Mouse (Mus musculus) B cell, adult 67 days (primary cell): ENCODE results near the gene Tnf. TPM values are rescaled to one million over a fixed set of nuclear protein-coding genes. Genes with fewer than 3 reads are reported as not detected.

Source experiments
- total RNA-seq, 2 experiments: library from RNA; stranded (reverse); gene quantifications; 4 replicates each; pipeline ENCODE4 v1.2.4; 2023

The Tnf gene
- total RNA-seq, result 10 to 100 TPM in 1 of 2 experiments, 1 to 10 TPM in 1; 9.6 to 14.5 TPM

DNA sequence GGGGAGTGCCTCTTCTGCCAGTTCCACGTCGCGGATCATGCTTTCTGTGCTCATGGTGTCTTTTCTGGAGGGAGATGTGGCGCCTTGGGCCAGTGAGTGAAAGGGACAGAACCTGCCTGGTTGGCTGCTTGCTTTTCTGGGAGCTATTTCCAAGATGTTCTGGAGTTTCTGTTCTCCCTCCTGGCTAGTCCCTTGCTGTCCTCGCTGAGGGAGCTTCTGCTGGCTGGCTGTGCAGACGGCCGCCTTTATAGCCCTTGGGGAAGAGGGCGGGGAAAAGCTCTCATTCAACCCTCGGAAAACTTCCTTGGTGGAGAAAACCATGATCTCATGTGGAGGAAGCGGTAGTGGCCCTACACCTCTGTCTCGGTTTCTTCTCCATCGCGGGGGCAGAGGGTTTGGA is at the start of gene Tnf:
Gene Tnf (minus strand): TSS at position 221 of the 400 bp plus-strand sequence.

DNA sequence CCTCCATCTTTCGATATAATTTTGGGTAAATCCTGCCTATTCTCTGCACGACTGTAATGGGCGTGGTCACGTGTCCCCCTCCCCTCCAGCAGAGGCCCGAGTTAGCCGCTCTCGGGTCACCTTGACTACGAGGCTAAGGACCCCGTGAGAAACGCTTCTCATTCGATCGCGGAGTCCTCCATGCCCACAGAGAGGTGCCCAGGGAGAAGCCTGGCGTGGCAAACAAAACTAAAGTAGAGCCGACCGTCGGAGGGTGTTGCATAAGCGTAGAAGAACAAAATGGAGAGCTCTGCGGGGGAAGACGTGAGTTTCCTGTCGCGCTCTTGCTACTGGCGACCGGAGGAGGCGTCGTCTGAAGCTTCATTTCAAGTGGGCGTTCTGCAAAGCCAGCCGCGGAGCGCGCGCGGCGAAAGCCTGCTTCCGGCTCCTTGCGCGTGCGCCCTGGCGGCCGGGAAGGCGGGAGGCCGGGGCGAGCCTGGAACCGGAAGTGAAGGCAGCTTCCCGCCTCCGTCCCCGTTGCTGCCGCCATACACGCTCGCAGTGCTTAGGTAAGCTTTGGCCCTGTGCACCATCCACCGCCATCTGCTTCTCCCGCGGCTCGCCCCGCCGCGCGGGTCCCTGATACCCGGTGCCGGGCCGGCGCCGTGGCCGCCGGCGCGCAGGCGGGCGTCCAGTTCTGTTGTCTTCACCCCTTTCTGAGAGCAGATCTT is 39.7 kb upstream of the Tnf start, which contains the start of gene Ddx39b:
Gene Ddx39b (plus strand): TSS at position 442 of the 710 bp plus-strand sequence.

DNA sequence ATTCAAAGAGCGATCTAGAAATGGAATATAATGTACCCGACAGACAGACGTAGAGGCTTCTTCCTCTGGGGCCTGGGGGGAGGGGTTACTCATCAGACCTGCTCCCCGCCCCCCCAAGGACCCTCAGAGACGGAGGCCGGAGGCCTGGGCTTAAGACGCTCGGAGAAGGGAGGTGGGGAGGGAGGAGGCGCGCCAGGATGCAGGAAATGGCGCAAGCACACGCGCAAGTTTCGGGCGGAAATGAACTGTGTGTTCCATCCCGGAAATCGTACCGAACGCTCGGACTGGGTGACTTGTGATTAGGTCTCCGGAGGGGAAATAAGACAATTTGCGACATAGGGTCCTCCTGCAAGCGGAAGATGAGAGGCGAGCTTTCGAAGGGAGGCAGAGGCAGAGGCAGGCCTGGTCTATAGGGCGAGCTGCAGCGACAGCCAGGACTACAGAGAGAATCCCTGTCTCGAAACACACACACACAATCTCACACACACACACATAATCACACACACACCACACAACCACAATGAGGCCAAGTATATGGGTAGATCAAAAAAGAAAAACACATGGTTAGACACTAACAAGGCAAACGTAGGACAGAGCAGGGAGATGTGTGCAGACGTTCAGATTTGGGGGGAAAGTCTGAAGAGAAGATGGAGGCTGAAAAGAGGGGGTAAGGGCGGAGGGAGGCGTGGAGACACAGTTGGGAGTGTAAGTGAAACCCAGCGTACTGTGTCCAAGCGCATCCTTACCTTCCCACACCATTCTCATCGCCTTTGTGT is 34.0 kb upstream of the Tnf start, which contains the start of gene Nfkbil1:
Gene Nfkbil1 (minus strand): TSS at position 179 of the 776 bp plus-strand sequence.

DNA sequence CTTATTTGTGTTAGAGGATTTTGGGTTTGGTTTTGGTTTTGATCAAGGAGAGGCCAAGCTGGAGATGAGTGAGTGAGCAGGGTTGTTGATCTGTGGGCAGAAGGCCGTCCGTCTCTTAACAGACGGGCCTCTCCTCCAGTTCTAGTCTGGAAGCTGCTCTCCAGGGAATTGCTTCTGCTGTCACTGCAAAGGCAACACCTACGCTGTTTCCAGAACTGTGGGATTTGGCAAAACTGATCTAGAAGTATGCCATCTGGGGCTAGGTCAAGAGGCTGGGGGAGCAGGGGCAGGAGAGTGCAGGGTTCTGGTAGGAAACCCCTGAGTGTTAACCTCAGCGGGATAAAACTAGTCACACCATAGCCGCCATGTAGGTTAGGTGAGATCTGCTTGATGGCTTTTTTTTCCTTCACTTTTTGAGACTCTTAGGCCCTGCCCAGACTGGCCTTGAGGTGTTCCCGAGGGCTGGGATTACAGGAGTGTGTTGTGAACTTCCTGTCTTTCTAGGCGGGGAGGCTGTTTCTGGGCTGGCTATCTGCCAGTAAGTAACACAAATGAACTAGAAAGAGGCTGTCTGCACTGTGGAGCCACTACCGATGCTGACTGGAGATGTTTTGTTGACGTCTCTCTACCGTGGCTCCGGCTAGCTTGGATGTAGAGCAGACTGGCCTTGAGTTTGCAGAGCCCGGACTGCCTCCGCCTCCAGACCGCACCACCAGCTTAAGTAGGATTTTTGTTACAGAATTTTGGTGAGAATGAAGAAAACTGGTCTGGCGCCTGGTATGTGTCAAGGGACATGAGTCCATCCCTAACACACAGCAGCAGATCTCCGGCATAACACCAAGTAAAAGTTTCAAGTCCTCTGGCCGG is 31.5 kb upstream of the Tnf start, which contains the start of gene Atp6v1g2:
Gene Atp6v1g2 (plus strand): TSS at position 547 of the 867 bp plus-strand sequence.

DNA sequence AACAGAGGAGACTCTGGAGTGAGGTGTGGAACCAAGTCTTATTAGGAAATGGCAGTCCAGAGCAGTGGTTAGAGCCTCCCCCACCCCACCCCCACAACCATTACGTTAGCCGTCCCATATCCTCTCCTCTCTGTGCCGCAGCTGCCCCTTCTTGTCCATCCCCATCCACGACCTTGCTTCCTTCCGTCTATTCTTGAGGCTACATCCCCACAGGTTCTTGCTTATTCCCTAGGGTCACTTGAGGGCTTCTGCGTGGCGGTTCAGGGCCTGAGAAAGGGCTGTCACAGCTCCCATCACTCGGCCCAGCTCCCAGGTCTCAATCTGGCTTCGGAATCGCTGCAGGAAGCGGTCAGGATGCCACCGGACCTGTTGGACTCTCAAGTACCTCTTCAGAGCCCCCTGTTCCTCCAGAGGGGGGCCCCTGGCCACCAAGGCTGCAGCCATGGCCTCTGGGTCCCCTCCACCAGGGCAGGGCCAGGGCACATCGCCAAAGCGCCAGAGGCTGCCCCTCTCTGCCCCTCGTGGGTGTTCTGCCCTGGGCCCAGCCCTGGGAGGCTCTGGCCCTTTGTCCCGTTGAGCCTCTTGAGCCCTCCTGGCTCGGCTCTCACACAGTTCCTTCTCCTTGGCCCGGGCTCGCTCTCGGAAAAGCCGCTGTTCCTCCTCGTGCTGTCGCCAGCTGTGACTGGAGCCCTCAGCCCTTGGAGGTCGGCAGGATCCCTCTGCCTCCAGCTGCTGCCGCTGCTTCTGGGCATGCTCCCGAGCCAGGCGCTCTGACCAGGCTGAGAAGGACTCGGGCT is 18.5 kb upstream of the Tnf start, which contains the start of gene Gm16181:
Gene Gm16181 (plus strand): TSS at position 679 of the 797 bp plus-strand sequence.

DNA sequence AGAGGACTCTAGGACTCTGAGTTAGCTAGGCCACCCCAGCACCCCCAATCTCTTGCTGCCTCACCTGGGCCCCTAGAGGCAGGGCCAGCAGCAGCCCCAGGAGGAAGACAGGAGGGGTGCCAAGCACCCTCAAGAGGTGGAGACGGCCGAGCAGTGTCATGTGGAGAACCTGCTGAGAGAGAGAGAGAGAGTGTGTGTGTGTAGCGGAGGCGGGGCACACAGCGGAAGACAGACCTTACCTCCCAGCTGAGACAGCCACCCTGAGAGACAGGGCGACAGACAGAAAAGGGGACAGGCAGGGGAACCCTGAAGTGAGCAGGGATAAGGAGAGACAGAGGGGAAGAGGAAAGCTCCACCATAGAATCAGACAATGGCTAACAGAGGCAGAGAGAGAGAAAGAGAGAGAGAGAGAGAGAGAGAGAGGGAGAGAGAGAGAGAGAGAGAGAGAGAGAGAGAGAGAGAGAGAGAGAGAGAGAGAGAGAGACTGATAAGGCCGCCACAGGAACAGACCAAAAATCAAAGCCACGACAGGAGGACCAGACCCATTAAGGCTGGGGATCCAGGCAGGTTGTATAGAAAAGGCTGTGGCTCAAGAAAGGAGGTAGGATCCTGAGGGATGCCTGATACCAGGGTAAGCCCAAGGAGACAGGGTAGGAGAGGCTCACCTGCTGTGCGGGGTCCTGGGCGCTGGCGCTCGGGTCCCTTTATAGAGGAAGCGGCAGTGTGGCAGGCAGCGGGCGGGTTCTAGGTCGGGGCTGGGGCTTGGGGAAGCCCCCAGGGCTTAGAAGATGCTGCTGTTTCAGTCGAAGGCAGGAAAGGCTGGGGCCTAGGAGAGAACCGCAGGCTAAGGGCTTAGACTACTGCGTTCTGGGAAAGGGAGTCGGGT is 2.9 kb upstream of the Tnf start, which contains the start of gene Lta:
Gene Lta (minus strand): TSS at position 858 of the 886 bp plus-strand sequence.

DNA sequence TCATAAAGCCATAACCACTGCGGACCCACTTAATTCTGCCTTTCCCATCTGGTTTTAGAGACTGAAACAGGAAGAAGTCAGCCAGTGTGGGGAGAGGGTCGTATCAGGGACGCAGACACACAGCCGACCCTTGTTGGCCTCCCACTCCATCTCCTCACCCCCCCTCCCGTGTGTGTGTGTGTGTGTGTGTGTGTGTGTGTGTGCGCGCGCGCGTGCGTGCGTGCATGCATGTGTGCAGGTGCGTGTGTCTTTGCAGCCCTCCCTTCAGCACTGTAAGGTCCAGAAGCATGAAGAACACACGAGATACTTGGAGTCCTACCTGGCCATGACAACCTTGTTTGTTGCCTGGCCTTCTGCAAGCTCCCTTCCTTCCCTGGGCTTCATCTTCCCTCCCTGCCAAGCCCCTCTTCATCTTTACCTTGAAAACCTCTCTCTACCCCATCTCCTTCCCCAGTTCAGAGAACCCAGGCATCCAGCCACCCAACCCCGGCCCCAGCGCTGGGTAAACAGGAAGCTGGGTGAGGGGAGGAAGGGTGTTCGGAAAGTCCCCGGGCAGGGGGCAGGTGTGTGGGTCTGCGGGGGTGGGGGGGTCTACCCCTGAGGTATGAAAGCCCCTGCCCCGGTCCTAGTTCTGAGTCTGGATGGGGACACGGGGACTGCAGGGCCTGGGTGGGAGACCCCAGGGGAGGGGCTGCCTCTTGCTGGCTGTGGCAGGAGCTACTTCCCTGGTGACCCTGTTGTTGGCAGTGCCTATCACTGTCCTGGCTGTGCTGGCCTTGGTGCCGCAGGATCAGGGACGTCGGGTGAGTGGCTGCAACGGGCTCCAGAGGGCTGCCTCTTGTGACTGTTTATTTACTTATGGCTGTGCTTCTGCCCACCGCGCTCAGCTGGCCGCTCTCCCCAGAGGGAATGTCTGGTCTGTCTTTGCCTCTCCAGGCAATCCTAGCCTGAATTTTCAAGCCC is 7.6 kb downstream of the Tnf start, which contains the start of gene Ltb:
Gene Ltb (plus strand): TSS at position 559 of the 963 bp plus-strand sequence.

DNA sequence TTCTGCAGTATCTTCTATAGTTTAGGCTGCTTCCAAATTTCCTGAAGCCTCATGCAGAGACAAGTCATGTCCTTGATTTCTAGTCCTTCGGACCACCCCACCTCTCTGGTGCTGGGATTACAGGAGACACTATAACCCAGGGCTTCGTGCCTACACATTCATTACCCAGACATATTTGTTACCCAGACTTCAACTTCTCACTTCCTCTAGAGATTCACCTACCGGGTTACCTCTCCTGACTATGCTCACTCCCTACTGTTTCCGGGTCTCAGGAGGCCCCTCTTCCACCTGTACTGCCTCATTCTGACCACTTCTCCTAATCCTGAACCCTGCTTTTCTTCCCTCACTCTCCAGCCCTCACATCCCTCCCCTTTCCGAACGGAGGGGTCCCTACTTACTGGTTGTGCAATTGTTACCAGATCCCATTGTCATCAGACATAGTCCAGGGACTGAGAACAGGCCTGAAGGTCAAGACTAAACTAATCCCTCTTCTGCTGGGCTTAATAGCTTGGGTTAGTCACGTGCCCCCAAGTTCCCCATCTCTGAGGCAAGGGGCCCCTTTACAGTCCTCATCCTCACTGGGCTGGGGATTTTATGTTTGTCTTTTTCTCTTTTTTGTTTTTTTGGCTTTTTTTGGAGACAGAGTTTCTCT is 13.7 kb downstream of the Tnf start, which contains the start of gene Lst1:
Gene Lst1 (minus strand): TSS at position 481 of the 652 bp plus-strand sequence.

DNA sequence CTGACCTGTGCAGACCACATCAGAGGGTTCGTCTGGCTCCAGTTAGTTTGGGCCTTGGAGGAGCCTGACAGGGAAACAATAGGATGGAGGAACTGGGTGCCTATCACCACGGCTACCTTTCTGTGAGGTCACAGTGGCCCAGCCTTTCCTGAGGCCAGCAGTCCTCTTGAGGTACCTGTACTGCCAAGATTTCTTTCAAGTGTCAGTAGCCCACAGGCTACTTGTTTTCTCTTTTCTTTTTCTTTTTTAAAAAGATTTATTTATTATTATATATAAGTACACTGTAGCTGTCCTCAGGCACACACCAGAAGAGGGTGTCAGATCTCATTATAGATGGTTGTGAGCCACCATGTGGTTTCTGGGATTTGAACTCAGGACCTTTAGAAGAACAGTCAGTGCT is 25.8 kb downstream of the Tnf start, which contains the start of gene Aif1:
Gene Aif1 (minus strand): TSS at position 101 of the 400 bp plus-strand sequence.

DNA sequence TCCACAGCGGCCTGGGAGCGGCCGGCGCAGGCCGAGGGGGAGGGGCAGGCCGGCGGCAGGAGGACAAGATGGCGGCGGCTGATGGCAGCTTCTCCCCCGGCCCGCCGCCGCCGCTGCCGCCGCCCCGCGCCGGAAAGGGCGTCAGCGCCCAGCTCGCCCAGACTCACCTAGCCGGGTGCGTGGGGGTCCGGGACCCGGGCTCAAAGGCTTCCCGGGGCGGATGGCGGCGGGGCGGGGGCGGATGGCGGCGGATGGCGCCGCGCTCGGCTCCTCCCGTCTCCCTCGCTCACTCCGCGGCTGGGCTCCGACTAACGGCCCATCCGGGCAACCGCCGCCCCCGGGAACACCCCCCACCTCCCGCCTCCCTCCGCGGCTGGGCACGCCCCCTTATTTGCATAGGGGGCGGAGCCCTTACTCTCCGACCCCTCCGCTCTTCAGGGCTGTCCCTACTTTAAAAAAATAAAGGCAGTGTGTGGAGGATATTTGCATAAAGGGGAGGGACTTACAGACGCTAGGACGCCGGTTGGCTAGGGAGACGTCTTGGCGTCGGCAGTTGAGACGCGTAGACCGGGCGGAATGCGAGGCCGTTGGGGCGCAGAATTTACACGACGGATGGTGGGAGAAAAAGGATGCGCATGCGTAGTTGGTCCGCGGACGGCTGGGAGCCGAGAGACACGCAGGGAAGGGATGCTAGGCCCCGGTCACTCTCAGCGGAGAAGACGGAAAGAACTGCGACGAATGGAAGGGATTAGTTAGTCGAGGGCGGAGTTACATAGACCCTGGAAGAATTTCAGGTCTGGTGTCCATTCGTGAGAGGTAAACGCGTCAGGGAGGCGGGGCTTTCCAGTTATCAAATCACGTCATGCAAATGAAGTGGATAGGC is 37.0 kb downstream of the Tnf start, which contains the start of gene Prrc2a:
Gene Prrc2a (minus strand): TSS at position 330 of the 883 bp plus-strand sequence.

Other genes with a start within 250 kb of the Tnf start
- gene Hspa1b, start 242.8 kb downstream of the Tnf start, total RNA-seq, result 100 to 1,000 TPM in 1 of 2 experiments, 1 to 10 TPM in 1; 9.1 to 108 TPM
- gene Gm20481, start 232.1 kb downstream of the Tnf start, total RNA-seq, result not detected
- 10 to 100 TPM in 1 of 2 experiments, 1 to 10 TPM in 1; 3.8 to 37.9 TPM for gene Hspa1a, start 229.9 kb downstream of the Tnf start, total RNA-seq
- gene Hspa1l, start 229.3 kb downstream of the Tnf start, total RNA-seq, result not detected
- 10 to 100 TPM; 32.1 to 32.7 TPM for gene Lsm2, start 220.1 kb downstream of the Tnf start, total RNA-seq
- 100 to 1,000 TPM; 290 to 310 TPM for gene Vars, start 201.0 kb downstream of the Tnf start, total RNA-seq
- gene Vwa7, start 185.4 kb downstream of the Tnf start, total RNA-seq, result under 1 TPM; 0.50 to 0.75 TPM
- gene Sapcd1, start 174.0 kb downstream of the Tnf start, total RNA-seq, result 1 to 10 TPM; 4.8 to 5.7 TPM
- gene Msh5, start 155.3 kb downstream of the Tnf start, total RNA-seq, result 10 to 100 TPM in 1 of 2 experiments, 1 to 10 TPM in 1; 9.7 to 13.8 TPM
- gene Clic1, start 152.0 kb downstream of the Tnf start, total RNA-seq, result 100 to 1,000 TPM; 210 to 218 TPM
- gene Ddah2, start 143.0 kb downstream of the Tnf start, total RNA-seq, result 1 to 10 TPM; 3.4 to 5.2 TPM
- gene Ly6g6c, start 136.6 kb downstream of the Tnf start, total RNA-seq, result not detected
- not detected for gene Mpig6b, start 135.8 kb downstream of the Tnf start, total RNA-seq
- gene Ly6g6e, start 125.1 kb downstream of the Tnf start, total RNA-seq, result not detected
- not detected for gene Ly6g6d, start 123.9 kb downstream of the Tnf start, total RNA-seq
- gene Ly6g6f, start 116.4 kb downstream of the Tnf start, total RNA-seq, result not detected
- 10 to 100 TPM; 71.6 to 74.8 TPM for gene Abhd16a, start 112.7 kb downstream of the Tnf start, total RNA-seq
- not detected for gene Ly6g5c, start 93.7 kb downstream of the Tnf start, total RNA-seq
- 1 to 10 TPM; 1.5 to 1.7 TPM for gene Ly6g5b, start 86.6 kb downstream of the Tnf start, total RNA-seq
- 10 to 100 TPM; 31.1 to 34.0 TPM for gene Gpank1, start 80.6 kb downstream of the Tnf start, total RNA-seq
- 100 to 1,000 TPM; 126 to 147 TPM for gene Csnk2b, start 80.0 kb downstream of the Tnf start, total RNA-seq
- gene D17H6S53E, start 75.6 kb downstream of the Tnf start, total RNA-seq, result 10 to 100 TPM; 16.6 to 25.1 TPM
- gene Apom, start 70.0 kb downstream of the Tnf start, total RNA-seq, result under 1 TPM; 0.56 to 0.93 TPM
- 100 to 1,000 TPM; 412 to 463 TPM for gene Bag6, start 66.8 kb downstream of the Tnf start, total RNA-seq
- gene Prrc2a, start 37.1 kb downstream of the Tnf start, total RNA-seq, result 100 to 1,000 TPM; 364 to 379 TPM
- 1 to 10 TPM; 1.7 to 5.1 TPM for gene Aif1, start 25.9 kb downstream of the Tnf start, total RNA-seq
- gene Lst1, start 13.6 kb downstream of the Tnf start, total RNA-seq, result 10 to 100 TPM; 32.6 to 54.4 TPM
- 100 to 1,000 TPM; 669 to 686 TPM for gene Ltb, start 7.6 kb downstream of the Tnf start, total RNA-seq
- gene Lta, start 3.3 kb upstream of the Tnf start, total RNA-seq, result 10 to 100 TPM; 45.0 to 61.0 TPM
- not detected for gene Gm16181, start 18.8 kb upstream of the Tnf start, total RNA-seq
- 1 to 10 TPM; 1.2 to 2.9 TPM for gene Atp6v1g2, start 31.7 kb upstream of the Tnf start, total RNA-seq
- gene Nfkbil1, start 33.8 kb upstream of the Tnf start, total RNA-seq, result 10 to 100 TPM; 11.2 to 16.2 TPM
- 100 to 1,000 TPM; 440 to 473 TPM for gene Ddx39b, start 39.7 kb upstream of the Tnf start, total RNA-seq
- gene H2-D1, start 60.7 kb upstream of the Tnf start, total RNA-seq, result 1,000 to 10,000 TPM; 1,708 to 1,769 TPM
- 10 to 100 TPM in 1 of 2 experiments, 1 to 10 TPM in 1; 9.7 to 10.1 TPM for gene H2-Q1, start 118.4 kb upstream of the Tnf start, total RNA-seq
- 1 to 10 TPM; 8.2 to 8.9 TPM for gene H2-Q2, start 140.2 kb upstream of the Tnf start, total RNA-seq
- gene H2-Q4, start 177.6 kb upstream of the Tnf start, total RNA-seq, result 100 to 1,000 TPM; 285 to 307 TPM
- gene H2-Q6, start 222.8 kb upstream of the Tnf start, total RNA-seq, result 100 to 1,000 TPM; 249 to 254 TPM
- 100 to 1,000 TPM; 133 to 144 TPM for gene H2-Q7, start 237.1 kb upstream of the Tnf start, total RNA-seq